Mouse (Mus musculus) ovary, postnatal 36 days (tissue): ENCODE data around the gene Hrk.

Experiments
- DNase-seq: peaks from one replicate; pipeline ENCODE4 v3.0.0; 2022; ENCODE audit warnings: low spot score, mixed read lengths

Gene Hrk

GRCm38 (mm10) chr5:118165462-118165861 is 1.0 kb downstream of the Hrk start:
- DNase-seq = no peak

GRCm38 (mm10) chr5:118167561-118167995 is 3.1 kb downstream of the Hrk start:
- DNase-seq = no peak

- DNase-seq = peak; percentile 23
Observed at GRCm38 (mm10) chr5:118169222-118170221, 5.1 kb downstream of the Hrk start.

- DNase-seq = no peak
Observed at GRCm38 (mm10) chr5:118170888-118171529, 6.6 kb downstream of the Hrk start.

GRCm38 (mm10) chr5:118171665-118172064 is 7.2 kb downstream of the Hrk start:
- no peak for DNase-seq

- no peak for DNase-seq
Observed at GRCm38 (mm10) chr5:118172078-118172723, 7.8 kb downstream of the Hrk start.

- DNase-seq = no peak
Observed at GRCm38 (mm10) chr5:118174310-118175009, 10.0 kb downstream of the Hrk start.

GRCm38 (mm10) chr5:118175137-118175536 is 10.7 kb downstream of the Hrk start:
- no peak for DNase-seq

GRCm38 (mm10) chr5:118177640-118178039 is 13.2 kb downstream of the Hrk start:
- DNase-seq = no peak

DNA sequence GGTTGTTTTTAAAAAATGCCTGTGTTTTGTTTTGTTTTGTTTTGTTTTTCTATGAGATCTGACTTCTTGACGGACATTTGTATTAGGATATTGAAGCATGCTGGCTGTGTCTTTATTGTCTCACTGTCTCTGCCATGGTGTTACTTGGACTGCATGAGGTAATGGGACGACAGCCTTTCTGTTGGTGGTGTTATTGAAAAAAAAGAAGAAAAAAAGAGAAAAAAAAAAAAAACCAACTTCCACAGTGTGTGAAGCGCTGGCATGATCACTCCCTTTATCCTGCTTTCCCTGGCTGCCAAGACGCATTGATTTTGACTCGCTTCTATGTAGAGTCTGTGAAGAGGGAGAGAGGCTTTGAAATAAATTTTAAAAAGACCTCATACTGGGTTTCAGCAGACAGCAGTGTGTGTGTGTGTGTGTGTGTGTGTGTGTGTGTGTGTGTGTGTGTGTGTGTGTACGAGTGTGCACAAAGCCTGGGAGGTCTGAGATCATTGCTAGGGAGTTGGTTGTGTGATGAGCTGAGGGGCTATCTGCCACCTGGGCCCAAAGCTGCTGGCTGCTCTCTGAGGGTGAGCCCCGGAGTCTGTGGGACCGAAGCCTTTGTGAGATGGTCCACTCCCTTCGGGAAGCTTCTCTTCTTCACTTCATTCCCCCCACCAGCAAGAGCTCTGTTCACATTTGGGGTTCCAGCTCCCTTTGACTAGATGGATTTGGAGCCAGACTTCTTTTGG is 22.6 kb downstream of the Hrk start:
- DNase-seq = no peak

- DNase-seq = no peak
Observed at GRCm38 (mm10) chr5:118188356-118188755, 23.9 kb downstream of the Hrk start.

- no peak for DNase-seq
Observed at GRCm38 (mm10) chr5:118190491-118190890, 26.0 kb downstream of the Hrk start.

GRCm38 (mm10) chr5:118192221-118192620 is 27.8 kb downstream of the Hrk start:
- DNase-seq = no peak

DNA sequence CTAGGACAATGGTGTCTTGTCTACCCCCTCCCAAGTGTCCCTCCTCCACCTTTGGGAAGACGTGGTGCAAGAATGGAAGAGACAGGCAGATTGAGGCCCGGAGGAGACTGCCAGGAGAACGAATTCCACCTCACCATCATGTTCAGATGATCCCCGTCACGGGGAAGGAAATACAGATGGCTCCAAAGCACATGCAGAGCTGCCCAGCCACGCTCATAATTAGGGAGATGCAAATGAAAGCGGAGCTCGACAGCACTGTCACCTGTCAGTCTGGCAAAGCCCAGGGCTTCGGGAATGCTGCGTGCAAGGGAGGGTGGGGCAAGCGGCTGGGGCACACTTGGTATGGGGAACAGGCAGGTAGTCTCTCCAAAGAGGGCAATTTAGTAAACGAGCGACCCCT is 33.0 kb downstream of the Hrk start:
- DNase-seq = no peak

- no peak for DNase-seq
Observed at GRCm38 (mm10) chr5:118199670-118200069, 35.2 kb downstream of the Hrk start.

GRCm38 (mm10) chr5:118204675-118205440 is 40.4 kb downstream of the Hrk start:
- no peak for DNase-seq

DNA sequence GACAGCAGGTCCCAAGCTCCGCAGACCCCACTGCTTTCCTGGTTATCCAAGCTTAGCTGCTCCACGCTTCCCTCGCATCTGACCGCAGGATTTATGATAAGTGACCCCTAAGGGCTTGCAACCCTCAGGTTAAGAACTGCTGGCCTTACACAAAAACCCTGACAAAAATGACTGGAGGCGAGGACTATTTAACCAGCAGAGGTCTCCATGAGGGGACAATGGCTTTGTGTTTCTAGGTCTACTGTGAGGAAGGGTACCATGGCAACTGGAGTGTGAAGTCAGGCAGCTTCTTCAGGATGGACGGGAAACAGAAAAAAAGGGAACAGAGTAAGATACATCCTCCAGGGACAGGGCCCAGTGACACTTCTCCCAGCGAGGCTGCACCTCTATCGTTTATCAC is 41.4 kb downstream of the Hrk start:
- no peak for DNase-seq

- DNase-seq = no peak
Observed at GRCm38 (mm10) chr5:118214012-118214411, 49.6 kb downstream of the Hrk start.

GRCm38 (mm10) chr5:118214418-118215154 is 50.1 kb downstream of the Hrk start:
- DNase-seq = peak; percentile 69

DNA sequence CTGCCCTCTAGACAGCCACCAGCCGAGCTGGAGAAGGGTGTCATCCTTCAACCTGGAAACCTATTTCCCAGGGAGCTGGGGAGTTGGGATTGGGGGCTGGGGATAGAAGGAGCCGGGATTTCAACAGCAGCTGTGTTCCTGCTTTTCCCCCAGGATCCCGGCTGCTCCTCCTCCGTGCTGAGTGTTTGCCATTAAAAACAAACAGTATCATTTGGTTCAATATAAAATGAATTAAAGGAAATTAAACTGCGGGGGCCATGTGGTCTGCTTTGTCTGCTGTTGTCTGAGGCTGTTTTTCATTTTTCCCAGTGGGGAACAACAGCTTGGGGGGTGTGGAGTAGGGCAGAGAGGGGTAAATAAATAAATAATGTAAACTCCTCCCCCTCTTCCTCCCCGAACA is 53.0 kb downstream of the Hrk start:
- no peak for DNase-seq
